Mouse (Mus musculus) intestine, postnatal 0 days (tissue): ENCODE data around the gene Stat5b. TPM values are rescaled to one million over a fixed set of nuclear protein-coding genes. Genes with fewer than 3 reads are reported as not detected.

ENCODE experiments used
- ATAC-seq: fragments of 200-750 bp; cut with Nextera tagmentation; 2 replicates; pipeline ENCODE4 v1.8.0; 2017; ENCODE audit warnings: mild to moderate bottlenecking, moderate TSS enrichment, moderate library complexity
- H3K27ac ChIP-seq: fragments of 300-500 bp; sonication (generic); 2 replicates; pipeline ENCODE4 v1.5.1; 2014; ENCODE audit warnings: mild to moderate bottlenecking, low read depth, low read length, moderate library complexity
- H3K27me3 ChIP-seq: fragments of 300-500 bp; sonication (generic); replicated peaks from 2 replicates; pipeline ENCODE4 v1.6.1; 2014; ENCODE audit warnings: low read length, mixed read lengths; ENCODE audit not compliant: control insufficient read depth, insufficient read depth
- H3K36me3 ChIP-seq: fragments of 300-500 bp; sonication (generic); 2 replicates; pipeline ENCODE4 v1.6.1; 2014; ENCODE audit warnings: mild to moderate bottlenecking, moderate library complexity; ENCODE audit not compliant: control insufficient read depth, insufficient read depth
- H3K4me1 ChIP-seq: fragments of 300-500 bp; sonication (generic); replicated peaks from 2 replicates; pipeline ENCODE4 v1.6.1; 2014; ENCODE audit warnings: antibody characterized with exemption, low read length, mixed read lengths; ENCODE audit not compliant: control insufficient read depth, insufficient read depth
- H3K4me2 ChIP-seq: fragments of 300-500 bp; sonication (generic); replicated peaks from 2 replicates; pipeline ENCODE4 v1.6.1; 2014; ENCODE audit warnings: low read depth, mild to moderate bottlenecking, moderate library complexity
- H3K4me3 ChIP-seq: fragments of 300-500 bp; sonication (generic); 2 replicates; pipeline ENCODE4 v1.5.1; 2014; ENCODE audit warnings: low read depth, low read length
- H3K9ac ChIP-seq: fragments of 300-500 bp; sonication (generic); 2 replicates; pipeline ENCODE4 v1.6.1; 2014; ENCODE audit warnings: mild to moderate bottlenecking, low read depth, low read length
- H3K9me3 ChIP-seq: fragments of 300-500 bp; sonication (generic); 2 replicates; pipeline ENCODE4 v1.6.1; 2016; ENCODE audit warnings: mixed run types; ENCODE audit not compliant: control insufficient read depth
- CTCF ChIP-seq: sonication (generic); IDR thresholded peaks from 2 replicates; pipeline ENCODE4 v1.5.1; 2016; ENCODE audit warnings: low read depth, mild to moderate bottlenecking, control low read depth, antibody characterized with exemption, moderate library complexity
- WGBS: fragments of 180-500 bp; shearing (Covaris S2); extraction: QIAGEN DNeasy Blood & Tissue Kit; methylation state at CpG from one replicate; pipeline ENCODE4 v1.1.7; 2014; 5-methylcytosine and 5-hydroxymethylcytosine counted together
- polyA plus RNA-seq: library from polyadenylated mRNA; unstranded; fragments of >200 nt; fragmentation: Nextera tagmentation; extraction: Ambion mirVana; gene quantifications from 2 replicates; pipeline ENCODE4 v1.2.1, GENCODE M21; 2015

Gene Stat5b
- polyA plus RNA-seq, 1 experiment from 2014 or later = 13.0 TPM

DNA sequence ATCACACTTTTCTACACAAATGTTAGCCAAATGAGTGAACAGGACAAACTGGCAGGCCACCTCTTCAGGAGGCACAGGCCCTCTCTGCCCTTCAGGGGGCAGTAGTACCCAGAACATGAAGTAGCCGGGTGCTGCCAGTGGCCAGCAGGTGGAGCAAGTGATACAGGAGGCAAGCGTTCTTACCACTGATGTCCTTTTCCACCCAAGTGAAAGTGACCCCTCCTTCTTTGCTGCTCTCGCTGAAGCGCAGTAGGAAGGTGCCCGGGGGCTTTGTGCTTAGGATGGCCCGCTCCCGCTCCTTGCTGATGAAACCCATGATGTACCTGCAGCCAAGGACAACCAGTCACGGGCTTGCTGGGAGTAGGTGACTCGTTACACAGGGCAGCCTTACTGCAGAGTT, 43.0 kb upstream of the Stat5b start:
- no peak overlapping the region for H3K4me3 ChIP-seq
- H3K4me2 ChIP-seq = no peak overlapping the region
- H3K36me3 ChIP-seq = peaks cover 81% of the 10 kb centered on the region
- H3K9me3 ChIP-seq = no peaks in the 10 kb centered on the region
- ATAC-seq = peak; percentile 72
- no peak overlapping the region for H3K9ac ChIP-seq
- H3K27me3 ChIP-seq = no peaks in the 10 kb centered on the region
- WGBS = 12% methylated on average over 9 of the region's 9 CpGs
- TF ChIP-seq CTCF = peak; percentile 100
- H3K4me1 ChIP-seq = no peaks in the 10 kb centered on the region
- H3K27ac ChIP-seq = no peak overlapping the region

DNA sequence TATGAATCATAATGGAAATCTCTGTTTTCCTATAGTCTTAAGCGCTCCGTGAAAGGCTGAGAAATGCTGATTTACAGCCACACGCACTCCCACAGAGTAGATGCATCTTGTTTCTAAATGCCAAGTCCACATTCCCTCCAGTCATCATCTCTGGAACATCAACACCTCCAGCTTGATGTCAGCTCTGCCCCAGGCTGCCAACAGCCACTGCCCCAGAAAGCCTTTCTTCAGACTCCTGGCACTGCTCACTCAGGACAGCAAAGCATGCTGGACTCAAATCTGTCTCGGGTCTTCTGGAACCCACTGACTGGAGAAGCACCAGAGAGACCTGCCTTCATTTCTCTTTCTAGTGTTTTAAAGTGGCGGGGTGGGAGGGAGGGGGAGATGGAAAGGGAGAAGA, 41.9 kb upstream of the Stat5b start:
- TF ChIP-seq CTCF = no peak

GRCm38 (mm10) chr11:100891256-100892123, 41.0 kb upstream of the Stat5b start:
- H3K4me1 ChIP-seq = no peaks in the 10 kb centered on the region
- H3K36me3 ChIP-seq = peaks cover 81% of the 10 kb centered on the region
- H3K27me3 ChIP-seq = no peaks in the 10 kb centered on the region
- H3K9me3 ChIP-seq = no peaks in the 10 kb centered on the region
- H3K4me2 ChIP-seq = no peak overlapping the region
- 62% methylated on average over 15 of the region's 15 CpGs for WGBS
- ATAC-seq = no peak
- no peak overlapping the region for H3K4me3 ChIP-seq
- 0 out of 2 replicates have a peak, but pooled peaks have one; percentile 3 for TF ChIP-seq CTCF
- no peak overlapping the region for H3K9ac ChIP-seq
- no peak overlapping the region for H3K27ac ChIP-seq

More for the DNA sequence above, 41.9 kb upstream of the Stat5b start:
- 84% methylated on average over 5 of the region's 5 CpGs for WGBS
- H3K9me3 ChIP-seq = no peaks in the 10 kb centered on the region
- H3K27me3 ChIP-seq = no peaks in the 10 kb centered on the region
- H3K4me1 ChIP-seq = no peaks in the 10 kb centered on the region
- peaks cover 79% of the 10 kb centered on the region for H3K36me3 ChIP-seq
- no peak overlapping the region for H3K9ac ChIP-seq
- no peak overlapping the region for H3K4me2 ChIP-seq
- H3K4me3 ChIP-seq = no peak overlapping the region
- H3K27ac ChIP-seq = no peak overlapping the region
- ATAC-seq = no peak

DNA sequence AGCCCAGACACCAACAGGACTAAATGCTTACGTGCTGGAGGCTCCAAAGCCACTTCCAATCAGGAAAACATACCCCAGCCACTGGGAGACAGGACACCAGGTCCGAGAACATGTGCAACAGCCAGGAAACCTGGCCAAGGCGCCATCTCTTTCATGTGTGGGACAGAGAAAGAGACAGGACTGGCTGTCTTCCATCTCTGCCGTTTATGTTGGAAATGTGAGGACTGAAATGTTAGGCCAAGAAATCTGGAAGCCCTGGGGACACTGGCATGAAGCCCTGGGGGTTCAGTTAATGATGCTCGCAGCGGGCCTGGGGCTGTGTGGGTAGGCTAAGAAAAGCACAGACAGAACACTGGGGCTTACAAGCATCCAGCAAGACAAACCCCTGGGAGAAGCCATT, 40.0 kb upstream of the Stat5b start:
- Histone ChIP-seq H3K27me3 (no peaks in the 10 kb centered on the region), H3K4me2 (no peak overlapping the region), H3K36me3 (peaks cover 79% of the 10 kb centered on the region), H3K27ac (no peak overlapping the region), H3K9ac (no peak overlapping the region), H3K4me3 (no peak overlapping the region), H3K9me3 (no peaks in the 10 kb centered on the region), H3K4me1 (0 out of 2 replicates have a peak, but pooled peaks cover 6% of the 10 kb centered on the region)
- WGBS = 92% methylated on average over 6 of the region's 6 CpGs
- no peak for TF ChIP-seq CTCF
- no peak for ATAC-seq

GRCm38 (mm10) chr11:100888348-100888820, 37.9 kb upstream of the Stat5b start:
- H3K27ac ChIP-seq = no peak overlapping the region

DNA sequence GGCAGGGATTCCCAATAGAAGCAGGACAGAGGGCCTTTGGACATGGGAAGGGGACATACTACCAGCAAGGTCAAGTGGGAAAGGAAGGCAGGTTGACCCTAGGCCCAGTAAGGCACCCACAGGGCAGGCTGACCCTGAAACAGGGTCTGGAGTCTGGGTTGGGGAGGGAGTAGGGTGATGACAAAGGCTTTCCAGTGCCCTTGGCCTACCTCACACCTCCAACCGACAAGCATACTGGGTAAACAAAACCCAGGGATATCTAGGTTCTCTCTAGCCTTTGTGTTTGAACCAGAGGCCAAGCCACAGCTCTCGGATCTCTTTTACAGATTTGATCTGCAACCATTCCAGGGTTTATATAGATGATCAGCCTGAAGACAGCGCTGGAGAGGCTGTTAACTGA, 37.2 kb upstream of the Stat5b start:
- no peaks in the 10 kb centered on the region for H3K27me3 ChIP-seq
- ATAC-seq = no peak
- peaks cover 71% of the 10 kb centered on the region for H3K36me3 ChIP-seq
- no peak overlapping the region for H3K9ac ChIP-seq
- H3K4me1 ChIP-seq = 0 out of 2 replicates have a peak, but pooled peaks cover 6% of the 10 kb centered on the region
- WGBS = 76% methylated on average over 3 of the region's 3 CpGs
- peak overlapping the region; percentile 15; the same call in 1 of the 2 replicates for H3K27ac ChIP-seq
- no peak overlapping the region for H3K4me3 ChIP-seq
- no peak for TF ChIP-seq CTCF
- no peak overlapping the region for H3K4me2 ChIP-seq
- no peaks in the 10 kb centered on the region for H3K9me3 ChIP-seq

More at GRCm38 (mm10) chr11:100888348-100888820, 37.9 kb upstream of the Stat5b start:
- no peak overlapping the region for H3K4me3 ChIP-seq
- no peak overlapping the region for H3K9ac ChIP-seq
- H3K9me3 ChIP-seq = no peaks in the 10 kb centered on the region
- no peaks in the 10 kb centered on the region for H3K27me3 ChIP-seq
- ATAC-seq = no peak
- H3K4me2 ChIP-seq = no peak overlapping the region
- 0 out of 2 replicates have a peak, but pooled peaks cover 6% of the 10 kb centered on the region for H3K4me1 ChIP-seq
- peaks cover 77% of the 10 kb centered on the region for H3K36me3 ChIP-seq
- TF ChIP-seq CTCF = no peak
- WGBS = 59% methylated on average over 10 of the region's 10 CpGs
